Mouse (Mus musculus): ENCODE data around the gene Deaf1.

The Deaf1 gene

DNA sequence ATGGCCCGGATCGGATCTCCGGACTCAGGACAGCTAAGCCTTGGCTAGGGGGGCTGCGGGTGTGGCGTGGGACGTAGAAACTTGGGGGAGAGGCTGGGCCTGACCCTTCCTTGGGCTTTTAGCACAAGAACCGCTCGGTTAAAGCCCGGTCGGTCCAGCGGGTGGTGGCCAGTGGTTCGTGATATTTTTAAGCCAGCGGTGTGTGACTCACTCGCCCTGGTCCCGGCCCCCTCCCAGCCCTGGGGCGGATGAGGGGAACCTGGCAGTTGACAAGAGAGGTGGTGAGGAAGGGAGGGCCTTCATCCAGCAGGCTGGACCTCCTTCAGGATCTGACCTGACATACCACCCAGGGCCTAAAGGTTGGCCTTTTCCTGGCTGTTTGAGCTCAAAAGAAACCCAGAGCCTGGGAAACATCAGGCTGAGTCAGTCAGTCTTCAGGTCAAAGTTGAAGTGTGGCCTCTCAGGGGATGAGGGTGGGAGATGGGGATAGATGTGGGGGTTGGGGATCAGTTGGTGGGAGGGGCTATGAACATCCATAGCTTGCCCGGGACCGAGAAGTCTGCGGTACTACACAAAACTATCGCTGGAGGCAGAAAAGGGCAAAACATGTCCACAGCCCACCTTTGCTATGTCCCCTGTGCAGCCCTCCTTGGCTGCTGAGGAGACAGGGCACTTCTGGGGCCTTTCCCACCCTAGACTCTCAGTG, 11.9 kb upstream of the Deaf1 start:
- DNase-seq (ENCODE audit: low spot score) = no peak

DNA sequence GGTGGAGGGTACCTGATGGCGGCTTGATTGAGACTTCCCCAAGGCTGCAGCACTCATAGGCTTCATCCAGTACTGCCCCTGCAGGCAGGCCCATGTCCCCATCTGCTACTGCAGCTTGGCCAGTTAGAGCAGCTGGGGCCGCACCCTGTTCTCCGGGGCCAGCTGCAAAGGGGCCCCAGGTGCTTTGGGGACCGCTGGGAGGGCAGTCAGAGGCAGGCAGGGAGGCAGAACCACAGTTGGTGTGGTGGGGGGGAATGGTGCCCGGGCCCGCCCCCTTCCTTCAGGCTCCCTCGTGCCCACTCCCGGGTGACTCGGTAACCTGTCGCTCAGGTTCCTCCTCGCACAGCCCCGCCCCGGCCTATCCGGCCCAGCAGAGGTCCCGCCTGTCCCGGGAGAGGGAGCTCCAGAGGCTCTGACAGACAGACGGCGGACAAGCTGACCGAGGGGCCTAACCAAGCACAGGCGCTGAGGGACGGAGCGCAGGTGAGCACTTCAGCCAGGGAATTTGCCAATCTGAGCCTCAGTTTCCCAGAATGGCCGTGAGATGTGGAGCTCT, 11.2 kb upstream of the Deaf1 start, which contains the start of gene Eps8l2:
Gene Eps8l2 (plus strand): TSS at position 305 of the 556 bp plus-strand sequence.
- peak; percentile 47 for DNase-seq (ENCODE audit: low spot score)

DNA sequence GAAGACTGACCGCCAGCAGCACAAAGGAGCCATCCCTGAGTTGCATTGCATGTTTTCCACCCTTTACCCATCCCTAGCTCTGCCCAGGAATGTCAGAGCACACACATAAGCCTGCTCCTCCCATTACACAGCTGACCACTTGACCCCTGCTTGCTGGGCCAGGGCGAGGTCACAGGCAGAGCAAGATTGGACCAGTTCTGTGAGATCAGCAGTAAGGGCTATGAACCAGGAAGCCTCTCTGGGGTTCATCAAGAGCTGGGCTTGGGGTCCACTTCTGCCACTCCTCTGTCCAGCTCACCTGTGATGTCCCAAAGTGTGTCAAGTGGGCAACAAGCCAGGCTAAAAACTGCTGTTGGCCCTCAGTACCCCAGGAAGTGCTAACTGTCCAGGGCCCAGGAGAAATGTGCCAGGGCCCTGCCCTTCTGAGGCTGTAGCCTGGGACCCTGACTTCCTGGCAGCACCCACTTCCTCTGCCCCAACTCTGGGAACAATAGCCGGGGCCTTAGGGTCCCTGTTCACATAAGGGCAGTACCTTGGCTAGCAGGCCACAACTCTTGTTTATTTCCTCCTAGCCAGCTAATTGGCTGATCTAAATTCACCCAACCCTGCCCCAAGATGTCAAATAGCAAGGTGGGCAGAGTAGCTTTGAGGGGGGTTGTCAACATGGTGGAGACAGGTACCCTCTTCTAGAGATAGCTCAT, 10.4 kb upstream of the Deaf1 start:
- no peak for DNase-seq (ENCODE audit: low spot score)

DNA sequence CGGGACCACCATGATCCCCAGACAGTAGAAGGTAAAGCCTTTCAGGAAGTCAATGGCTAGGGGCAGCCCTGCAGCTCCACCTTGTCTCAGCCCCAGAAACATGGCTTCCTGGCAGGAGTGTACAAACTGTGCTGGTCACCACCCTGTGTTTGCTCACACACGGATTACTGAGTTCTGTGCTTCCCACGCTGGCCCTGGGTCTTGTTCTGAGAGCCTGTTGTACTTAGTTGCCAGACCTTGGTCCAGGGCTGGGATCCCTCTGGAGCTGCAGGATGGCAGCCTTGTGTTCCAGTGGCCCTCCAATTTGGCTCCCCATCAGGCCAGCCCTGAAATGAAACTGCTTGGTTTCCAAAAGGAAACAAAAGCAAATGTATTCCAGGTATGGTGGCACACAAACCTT, 8.8 kb upstream of the Deaf1 start:
- no peak for DNase-seq (ENCODE audit: low spot score)

DNA sequence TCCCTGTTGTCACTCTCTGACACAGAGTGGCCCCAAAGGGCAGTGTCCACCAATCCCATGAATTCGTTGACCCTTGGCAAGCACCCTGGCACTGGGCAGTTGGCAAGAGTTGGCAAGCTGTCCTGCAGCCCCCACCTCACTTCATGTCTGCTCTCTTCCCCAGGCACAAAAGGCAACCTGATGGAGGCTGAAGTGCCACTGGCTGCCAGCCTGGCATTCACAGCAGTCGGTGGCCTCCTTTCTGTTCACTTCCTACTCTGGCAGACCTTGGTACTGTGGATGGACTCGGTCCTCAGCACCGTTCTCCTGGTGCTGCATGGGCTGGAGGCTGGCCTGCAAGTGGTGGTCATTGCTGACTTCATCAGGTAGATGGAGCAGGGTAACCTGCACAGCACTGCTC, 8.2 kb upstream of the Deaf1 start:
- no peak for DNase-seq (ENCODE audit: low spot score)

DNA sequence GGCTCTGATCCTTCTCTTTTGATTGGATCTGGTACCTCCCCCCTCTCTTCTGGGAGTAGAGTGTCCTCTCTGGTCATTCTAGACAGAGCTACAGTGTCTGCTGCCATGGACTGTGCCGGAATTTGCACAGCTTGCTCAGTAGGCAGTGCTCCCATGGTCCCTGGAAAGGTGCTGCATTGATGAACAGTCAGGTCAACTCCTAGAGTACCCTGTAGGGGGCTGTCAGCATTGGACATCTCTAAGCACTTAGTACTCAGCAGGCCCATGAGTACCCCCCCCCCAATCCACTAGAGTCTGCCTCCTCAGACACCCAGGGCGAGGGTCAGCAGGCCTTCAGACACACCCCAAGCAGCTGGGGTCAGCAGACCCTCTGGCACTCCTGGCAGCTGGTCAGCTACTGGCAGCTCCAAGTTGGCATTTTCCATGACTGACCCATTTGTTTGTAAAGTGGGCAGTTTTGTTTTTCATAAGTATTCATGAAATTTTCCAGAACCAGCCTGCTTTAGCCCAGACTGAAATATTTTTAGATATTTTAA, 7.6 kb upstream of the Deaf1 start:
- no peak for DNase-seq (ENCODE audit: low spot score)

DNA sequence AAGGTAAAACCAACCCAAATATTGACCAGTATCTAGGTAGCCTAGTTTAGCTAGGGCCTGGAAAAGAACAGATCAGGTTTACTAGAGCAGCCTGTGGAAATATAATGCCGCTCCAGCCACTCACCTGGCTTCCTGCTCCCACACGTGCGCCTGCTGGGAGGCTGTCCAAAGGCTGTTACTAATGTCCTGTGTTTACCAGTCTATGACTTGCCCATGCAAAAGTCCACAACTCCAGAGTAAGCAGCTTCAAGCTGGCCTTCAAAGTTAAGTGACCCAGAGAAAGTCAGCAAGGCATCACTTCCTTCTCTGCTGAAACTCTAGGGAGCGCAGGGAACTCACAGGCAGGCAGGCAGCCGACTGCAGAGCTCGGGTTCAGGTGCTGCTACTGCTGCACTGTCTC, 4.5 kb upstream of the Deaf1 start:
- DNase-seq (ENCODE audit: low spot score) = no peak

DNA sequence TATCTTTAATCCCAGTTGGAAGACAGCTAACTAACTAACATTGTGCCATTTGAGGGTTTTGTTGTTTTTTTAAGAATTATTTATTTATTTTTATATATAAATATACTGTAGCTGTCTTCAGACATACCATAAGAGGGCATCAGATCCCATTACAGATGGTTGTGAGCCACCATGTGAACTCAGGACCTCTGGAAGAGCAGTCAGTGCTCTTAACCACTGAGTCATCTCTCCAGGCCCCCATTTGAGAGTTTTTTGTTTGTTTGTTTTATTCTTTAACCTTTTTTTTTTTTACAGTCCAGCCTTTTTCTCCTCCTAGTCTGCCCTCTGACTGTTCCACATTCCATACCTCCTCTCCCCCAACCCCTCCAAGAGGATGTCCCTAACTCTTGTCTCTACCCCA, 3.2 kb upstream of the Deaf1 start:
- no peak for DNase-seq (ENCODE audit: low spot score)

DNA sequence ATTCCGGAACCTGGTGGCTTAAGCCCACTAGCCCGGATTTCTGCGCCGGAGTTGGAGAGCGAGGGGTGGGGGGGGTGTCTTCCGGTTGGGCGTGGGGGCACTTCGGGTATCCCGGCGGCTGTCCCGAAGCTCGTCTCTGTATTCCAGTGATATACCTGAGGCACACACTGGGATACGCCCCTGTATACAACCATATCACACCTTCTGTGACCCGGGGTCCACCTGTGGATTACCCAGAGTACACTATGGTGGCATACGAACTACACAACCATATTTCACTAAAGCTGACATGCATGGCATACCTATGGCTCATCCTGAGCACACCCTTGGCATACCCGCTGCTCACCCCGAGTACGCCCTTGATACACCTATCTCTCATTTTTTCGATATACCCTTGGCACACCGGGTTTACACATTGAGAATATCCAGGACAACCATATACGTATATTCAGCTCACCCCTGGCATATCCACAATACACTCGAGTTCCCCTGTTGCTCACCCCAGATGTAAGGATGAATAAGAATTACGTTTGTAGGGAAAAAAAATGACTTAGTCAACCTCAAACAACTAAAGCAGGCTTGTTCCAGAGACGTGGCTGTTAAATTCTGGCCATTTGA, 992 bp upstream of the Deaf1 start:
- no peak for DNase-seq (ENCODE audit: low spot score)

DNA sequence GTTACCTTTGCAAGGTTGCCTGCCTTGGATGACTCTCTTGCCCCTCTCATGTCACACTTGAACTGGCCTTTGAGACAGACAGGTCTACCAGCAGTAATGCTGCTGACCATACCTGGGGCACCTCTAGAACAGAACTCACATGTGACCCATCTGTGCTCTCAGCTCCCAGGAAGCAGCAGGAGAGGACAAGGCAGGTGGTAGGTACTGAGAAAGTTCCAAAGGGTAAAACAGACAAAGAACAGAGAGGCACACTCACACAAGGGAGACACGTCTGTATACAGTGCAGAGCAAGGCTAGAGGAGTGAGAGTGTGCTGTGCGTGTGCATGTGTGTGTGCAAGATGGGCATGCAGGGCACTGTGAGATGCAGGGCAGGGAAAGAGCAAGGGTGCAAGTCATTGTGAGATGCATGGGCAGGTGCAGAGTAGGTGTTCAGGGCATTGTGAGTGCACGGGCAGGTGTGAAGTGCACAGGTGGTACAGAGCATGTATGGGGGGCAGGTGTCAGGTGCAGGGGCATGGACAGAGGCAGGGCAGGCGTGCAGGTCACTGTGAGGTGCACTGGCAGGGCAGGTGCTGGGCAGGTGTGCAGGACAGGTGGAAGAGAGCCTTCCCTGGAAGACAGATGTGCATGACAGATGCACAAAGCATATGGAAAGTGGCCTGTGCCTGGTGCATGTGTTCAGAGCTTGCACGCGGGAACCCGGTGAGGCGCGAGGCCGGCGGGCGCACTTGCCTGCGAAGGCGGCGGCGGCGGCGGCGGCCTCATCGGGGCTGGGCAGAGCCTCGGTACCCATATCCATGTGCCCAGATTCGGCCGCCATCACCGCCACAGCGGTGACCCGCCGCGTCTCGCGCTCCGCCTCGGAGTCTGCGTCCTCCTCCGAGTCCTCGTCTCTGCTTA, 694 bp downstream of the Deaf1 start:
- DNase-seq (ENCODE audit: low spot score) = peak; percentile 59

DNA sequence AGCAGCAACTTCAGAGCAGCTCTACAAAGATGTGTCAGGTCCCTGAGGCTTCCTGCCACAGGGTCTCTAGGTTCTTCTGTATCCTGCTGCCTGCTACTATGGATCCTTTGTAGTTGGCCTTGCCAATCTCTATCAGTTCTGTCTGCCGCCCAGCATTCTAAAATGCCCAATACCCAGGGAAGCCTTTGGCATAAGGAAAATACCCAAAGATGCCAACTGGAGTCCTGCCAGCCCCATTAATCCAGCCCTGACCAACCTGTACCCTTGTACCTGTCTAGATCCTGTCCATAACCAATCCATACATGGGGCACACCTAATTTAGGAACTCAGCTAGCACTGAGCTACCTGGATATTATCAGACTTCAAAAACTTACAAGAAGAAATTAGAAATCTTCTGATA, 2.8 kb downstream of the Deaf1 start:
- no peak for DNase-seq (ENCODE audit: low spot score)

DNA sequence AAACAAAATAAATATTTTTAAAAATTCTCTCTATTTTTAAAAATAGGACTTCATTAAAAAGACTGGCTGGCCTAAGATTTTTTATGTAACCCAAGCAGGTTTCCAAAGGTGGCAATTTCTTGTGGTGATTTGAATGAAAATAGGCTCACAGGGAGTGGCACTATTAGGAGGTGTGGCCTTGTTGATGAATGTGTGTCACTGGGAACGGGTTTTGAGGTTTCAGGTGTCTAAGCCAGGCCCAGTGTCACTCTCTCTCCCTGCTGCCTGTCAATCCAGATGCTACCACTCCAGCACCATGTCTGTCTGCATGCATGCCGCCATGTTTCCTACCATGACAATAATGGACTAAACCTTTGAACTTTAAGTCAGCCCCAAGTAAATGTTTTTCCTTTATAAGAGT, 8.0 kb downstream of the Deaf1 start:
- DNase-seq (ENCODE audit: low spot score) = no peak

DNA sequence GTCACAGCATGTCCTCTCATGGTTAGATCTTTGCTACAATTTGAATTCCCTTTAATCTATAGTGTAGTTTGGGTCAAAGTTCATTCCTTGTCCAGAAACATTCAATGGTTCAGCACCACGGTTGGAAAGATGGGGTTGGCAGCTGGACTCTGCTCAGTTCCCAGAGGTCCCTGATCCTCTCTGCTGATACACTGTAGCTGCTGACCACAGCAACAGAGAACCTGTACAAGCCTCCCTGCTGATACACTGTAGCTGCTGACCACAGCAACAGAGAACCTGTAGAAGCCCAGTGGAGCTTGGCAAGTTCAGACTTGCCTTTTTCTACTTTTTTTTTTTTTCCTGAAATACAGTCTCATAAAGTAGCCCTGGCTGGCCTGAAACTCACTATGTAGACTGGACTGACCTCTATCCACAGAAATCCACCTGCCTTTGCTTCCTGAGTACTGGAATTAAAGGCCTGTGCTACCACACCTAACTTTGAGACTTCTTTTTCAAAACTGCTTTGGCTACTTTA, 9.8 kb downstream of the Deaf1 start:
- DNase-seq (ENCODE audit: low spot score) = peak; percentile 73

DNA sequence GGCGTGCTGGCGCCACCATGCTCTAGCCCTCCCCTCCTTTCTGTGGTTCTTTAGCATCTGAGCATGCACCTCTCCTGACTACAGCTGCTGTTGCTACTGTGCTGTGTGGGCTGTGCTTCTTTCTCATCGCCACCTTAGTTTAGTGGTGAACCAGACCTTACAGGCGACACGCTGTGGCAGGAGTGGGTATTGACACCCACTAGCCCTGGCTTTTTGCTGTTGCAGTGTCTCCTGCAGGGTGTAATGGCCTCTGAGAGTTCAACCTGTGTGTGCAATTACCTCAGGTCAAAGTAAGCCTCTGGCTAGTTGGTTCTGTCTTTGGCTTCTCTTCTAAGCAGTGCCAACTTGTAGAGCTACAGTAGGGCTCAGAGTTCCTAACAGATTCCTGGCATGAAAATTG, 11.5 kb downstream of the Deaf1 start:
- DNase-seq (ENCODE audit: low spot score) = no peak

DNA sequence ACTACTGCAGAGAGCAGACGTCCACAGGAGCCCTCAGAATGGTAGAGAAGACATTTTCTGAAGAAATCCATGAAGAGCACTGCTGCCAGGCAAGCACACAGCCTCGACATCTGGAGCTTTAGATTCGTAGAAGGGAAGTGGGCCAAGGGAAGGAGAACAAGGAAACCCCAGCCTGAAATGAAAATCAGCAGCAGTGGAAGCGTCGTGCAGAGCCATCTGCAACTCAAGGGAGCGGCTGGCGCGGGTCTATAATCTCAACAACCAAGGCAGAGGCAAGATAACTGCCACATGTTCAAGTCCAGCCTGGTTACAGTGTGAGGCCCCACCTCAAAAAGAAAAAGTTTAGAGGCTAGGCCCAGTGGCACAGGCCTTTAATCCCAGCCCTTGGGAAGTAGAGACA, 12.4 kb downstream of the Deaf1 start:
- no peak for DNase-seq (ENCODE audit: low spot score)

DNA sequence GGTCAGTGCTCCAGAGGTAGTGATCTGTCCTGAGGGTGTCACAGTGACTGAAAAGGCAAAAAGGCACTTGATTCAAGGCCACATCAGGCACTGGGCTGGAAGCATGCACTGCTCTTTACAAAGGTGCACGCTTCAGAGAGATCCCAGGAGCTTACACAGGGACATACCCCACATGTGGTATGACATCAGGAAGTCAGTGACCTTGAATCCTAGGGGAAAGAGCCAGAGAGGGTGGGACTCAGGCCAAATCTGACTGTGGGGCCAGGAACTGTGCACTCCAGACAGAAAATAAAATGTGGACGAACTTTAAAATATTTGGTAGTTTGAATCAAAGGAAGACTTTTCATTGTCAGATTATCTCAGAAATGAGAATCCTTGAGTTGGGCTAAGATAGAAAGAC, 13.1 kb downstream of the Deaf1 start:
- no peak for DNase-seq (ENCODE audit: low spot score)

DNA sequence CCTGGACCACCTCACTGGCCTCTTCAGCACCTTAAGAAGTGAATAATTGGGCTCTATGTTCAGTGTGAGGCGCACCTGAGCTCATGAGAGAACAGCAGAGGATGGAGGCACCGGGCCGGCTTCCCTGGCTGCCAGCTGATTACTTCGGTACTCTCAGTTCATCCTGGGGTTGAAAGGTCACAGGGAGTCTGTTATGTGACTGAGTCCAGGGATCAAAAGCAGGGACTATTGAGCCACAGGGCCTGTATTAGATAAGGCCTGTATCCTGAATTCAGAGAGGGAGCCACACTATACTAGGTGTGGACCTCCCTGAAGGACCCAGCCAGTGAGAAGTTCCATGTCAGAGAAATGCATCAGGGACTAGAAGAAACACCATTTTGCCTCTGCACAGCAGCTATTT, 23.0 kb downstream of the Deaf1 start:
- DNase-seq (ENCODE audit: low spot score) = no peak

DNA sequence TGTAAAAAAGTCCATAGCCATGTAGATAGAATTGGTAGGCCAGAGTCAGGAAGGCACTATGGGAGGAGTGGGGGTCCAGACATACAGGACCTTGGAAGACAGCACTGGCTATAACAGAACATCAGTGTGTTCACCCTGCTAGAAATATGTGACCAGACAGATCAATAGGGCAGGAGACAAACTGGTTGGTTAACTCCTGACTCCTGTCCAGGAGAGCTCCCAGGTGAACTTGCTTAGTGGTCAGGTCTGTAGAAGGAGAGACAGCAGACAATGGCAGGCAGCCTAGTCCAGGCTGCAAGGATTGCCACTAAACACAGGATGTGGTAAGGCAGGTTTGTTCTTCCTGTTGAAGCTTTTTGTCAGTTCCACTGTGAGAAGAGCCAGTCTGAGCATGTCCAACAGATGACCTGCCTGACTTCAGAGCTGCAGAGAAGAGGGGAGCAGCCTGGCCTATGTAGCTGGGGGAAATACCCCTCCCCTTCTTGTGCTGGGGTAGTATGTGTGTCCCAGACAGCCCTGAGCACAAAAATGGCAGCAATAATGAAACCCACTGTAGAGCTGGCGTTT, 24.7 kb downstream of the Deaf1 start:
- DNase-seq (ENCODE audit: low spot score) = no peak

DNA sequence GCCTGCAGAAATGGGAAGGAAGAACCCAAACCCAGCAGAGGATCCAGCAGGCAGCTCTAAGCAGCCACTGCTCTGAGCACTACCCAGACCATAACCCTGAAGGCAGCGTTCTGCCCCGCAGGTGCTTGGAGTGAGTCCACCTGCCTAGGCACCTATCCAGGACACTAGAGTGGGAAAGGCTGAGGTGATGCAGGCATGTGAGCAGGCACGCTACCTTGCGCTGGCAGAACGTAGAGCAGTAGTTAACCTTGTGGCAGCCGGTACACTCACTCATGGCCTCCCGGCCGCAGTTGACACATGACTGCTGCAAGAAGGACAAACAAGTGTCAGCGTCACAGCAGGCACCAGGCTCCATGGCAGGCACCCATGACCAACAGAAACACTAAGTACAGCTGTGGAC, 26.1 kb downstream of the Deaf1 start:
- DNase-seq (ENCODE audit: low spot score) = no peak

DNA sequence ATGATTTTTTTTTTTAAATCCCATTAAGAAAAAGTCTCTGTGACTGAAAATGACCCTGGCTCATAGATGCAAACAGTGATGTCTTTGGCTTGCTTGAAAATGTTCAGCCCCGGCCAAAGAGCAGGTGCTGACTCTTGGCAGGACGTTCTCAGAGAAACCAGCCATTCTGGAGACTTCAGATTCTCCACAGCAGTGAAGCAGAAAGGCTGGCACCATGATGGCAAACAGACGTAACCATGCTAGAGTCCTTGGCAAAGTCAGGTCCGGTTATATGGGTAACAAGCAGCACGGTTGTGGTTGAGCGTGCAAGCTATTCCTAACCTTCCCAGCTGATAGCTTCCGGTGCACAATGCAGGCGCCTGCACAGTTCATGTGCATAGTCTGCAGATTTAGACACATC, 28.3 kb downstream of the Deaf1 start:
- no peak for DNase-seq (ENCODE audit: low spot score)

DNA sequence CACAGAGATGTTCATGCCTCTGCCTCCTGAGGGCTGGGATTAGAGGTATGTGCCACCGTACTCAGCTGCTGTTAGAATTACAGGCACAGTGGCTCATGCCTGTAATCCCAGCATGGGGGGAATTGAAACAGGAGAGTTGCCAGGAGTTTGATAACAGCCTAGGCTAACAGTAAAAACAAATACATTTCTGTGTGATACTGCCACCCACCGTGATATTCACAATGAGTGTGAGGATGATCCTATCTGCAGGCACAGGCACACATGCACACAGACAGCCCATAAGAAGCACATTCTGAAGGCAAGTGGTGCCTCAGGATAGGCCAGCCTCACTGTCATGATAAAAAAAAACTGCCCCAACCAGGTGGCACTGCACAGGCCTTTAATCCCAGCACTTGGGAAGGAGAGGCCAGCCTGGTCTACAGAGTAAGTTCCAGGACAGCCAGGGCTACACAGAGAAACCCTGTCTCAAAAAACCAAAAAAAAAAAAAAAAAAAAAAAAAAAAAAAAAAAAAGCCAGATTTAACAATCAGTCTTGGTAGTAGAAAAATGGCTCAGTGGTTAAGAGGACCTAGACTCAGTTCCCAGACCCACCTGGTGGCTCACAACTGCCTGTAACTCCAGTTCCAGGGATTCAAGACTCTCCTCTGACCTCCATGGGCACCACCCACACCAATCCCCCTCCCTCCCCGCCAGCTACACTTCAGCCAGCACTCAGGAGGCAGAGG, 29.4 kb downstream of the Deaf1 start:
- DNase-seq (ENCODE audit: low spot score) = no peak
